Mouse (Mus musculus) stomach, postnatal 0 days (tissue): ENCODE data around the gene Nupr1l.
"Not testable (repeated sequence)": the region's sequence is repeated elsewhere in the genome, so short reads cannot be mapped to it uniquely, and the experiment has no call there.

ENCODE experiments used
- CTCF ChIP-seq: IDR thresholded peaks from 2 replicates; pipeline ENCODE4 v1.5.1; 2016; ENCODE audit warnings: antibody characterized with exemption, low read depth, mild to moderate bottlenecking, moderate library complexity
- EP300 ChIP-seq: optimal IDR thresholded peaks from 2 replicates; pipeline ENCODE3; 2016; ENCODE audit warnings: antibody characterized with exemption

DNA sequence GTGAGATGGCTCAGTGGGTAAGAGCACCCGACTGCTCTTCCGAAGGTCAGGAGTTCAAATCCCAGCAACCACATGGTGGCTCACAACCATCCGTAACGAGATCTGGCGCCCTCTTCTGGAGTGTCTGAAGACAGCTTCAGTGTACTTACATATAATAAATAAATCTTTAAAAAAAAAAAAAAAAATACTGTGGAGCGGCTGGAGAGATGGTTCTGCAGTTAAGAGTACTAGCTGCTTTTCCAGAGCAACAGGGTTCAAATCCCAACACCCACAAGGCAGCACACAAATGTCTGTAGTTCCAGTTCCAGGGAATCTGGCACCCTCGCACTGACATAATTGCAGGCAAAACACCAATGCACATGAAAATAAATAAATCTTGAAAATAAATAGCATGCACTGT lies 17.9 kb upstream of the Nupr1l start:
- TF ChIP-seq CTCF, EP300: not testable (repeated sequence)
